Mouse (Mus musculus): ENCODE data around the gene Fars2.
"Not testable (repeated sequence)": the region's sequence is repeated elsewhere in the genome, so short reads cannot be mapped to it uniquely, and the experiment has no call there.

The Fars2 gene

DNA sequence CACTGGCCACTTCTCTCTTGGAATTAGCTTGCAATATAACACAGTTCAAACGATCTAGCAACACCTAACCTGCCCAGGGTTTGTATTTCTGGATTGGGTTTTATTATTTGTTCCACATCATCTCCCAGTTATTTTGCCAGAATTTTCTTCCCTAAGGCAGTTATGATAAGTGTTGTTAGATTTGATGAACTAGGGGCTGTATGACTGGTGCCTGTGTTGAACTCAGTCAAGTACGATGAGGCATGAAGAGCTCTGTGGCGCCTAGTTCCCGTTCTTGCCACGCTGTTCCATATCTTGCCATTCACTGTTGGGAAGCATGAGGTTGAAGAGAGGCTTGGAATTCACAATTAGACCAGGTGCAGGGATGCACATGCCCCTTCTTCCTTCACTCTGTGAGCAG, 177.3 kb downstream of the Fars2 start:
- no peak for DNase-seq (ENCODE audit: low read depth)

DNA sequence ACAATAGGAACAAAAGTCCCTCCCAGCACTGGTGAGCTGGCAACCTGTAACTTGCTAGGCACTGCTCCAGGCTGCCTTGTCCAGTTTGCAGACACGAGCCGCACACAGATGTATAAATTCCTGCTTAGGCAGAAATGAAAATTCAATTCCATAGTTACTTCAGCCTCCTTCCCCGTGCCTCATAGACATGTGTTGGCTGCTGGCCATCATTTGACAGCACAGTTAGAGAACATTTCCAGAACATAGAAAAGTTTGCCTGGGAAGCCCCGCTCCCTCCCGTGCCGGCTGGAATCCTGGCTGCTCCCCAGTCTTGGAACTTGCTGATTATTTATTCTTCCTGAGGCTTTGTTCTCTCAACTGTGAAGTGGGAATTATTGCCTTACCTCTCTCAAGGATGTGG, 178.6 kb downstream of the Fars2 start:
- peak; percentile 89 for DNase-seq (ENCODE audit: low read depth)

DNA sequence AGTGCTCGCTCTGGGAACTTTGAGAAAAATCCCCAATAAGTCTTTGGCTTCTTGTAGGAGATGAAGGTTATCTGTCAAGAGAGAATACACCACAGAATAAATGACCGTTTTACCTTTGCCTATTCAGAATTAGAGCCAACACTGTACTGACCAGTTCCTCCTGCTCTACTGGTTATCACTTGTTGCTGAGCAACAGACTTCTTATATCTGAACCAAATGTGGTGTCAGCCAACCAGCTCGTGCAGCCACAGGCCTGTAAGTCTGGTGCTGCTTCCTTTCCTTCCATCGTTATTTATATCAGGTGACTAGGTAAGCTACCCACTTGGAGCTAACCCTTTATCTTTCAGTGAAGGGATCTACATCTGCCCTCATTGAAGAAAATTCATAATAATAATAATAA, 179.4 kb downstream of the Fars2 start:
- no peak for DNase-seq (ENCODE audit: low read depth)

DNA sequence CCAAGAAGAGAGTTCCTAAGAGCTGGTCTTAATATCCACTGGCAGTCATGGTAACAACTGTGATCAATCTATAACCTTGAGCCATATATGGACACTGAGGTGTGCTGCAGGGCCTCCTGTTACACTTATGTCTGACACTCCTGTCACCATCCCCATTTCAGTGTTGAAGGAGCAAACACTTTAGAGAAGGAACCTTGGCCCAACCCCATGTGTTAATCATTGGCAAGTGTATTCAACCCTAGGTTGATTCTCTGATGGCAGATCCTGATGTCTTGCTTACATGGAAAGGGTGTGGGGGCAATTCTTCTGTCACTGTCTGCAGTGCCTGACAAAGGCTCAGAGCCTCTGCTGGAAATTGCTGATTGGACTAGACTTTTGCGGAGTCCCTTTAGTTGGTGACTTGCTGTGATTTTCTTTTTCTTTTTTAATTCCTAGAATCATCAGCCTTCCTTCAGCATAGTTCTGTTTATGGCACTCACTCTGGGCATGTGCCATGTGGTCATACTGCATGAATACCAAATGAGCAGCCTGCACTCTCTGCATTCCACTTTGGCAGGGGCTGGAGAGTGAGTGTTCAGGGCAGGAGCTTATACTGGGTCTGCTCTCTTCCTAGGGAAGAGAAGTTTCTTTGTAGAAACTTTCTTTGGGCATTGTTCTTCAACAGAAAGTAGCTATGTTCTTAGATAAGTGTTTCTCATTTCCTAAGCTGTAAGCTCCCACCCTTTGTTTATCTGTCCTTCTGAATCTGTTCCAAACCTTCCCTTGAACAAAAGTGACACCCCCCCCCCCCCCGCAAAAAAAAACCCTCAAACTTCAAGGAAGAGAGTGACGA, 181.0 kb downstream of the Fars2 start:
- peak; percentile 43 for DNase-seq (ENCODE audit: low read depth)

DNA sequence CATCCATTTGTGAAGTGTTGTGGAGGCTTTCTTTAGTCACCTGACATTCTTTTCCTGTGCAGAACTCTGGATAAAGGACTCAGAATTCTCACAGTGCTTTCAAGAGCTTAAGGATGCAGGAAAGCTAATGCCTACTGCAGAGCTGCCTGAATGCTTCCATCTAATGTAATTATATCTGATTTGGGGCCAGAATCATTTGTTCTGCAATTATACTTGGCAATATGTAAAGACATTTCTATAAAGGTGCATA, 181.5 kb downstream of the Fars2 start:
- DNase-seq (ENCODE audit: low read depth): no peak

DNA sequence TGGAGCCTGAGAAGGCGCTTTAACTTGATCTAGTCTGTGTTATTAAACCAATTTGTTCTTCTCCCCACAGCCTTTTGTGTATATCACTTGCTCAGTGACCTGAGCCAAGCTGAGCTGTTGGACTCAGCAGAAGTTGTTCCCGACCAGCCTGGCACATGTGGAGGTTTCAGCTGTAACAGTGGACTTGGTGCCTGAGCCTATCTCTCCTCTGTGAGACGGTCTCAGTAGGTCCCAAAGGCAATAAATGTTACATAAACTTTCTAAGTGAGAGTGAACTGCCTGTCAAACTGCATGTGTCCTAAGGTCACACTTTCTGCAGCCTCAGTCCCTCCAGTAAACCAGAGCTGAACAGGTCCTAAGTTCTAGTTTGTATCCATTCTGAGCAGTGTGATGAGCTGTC, 185.6 kb downstream of the Fars2 start:
- DNase-seq (ENCODE audit: low read depth): no peak

DNA sequence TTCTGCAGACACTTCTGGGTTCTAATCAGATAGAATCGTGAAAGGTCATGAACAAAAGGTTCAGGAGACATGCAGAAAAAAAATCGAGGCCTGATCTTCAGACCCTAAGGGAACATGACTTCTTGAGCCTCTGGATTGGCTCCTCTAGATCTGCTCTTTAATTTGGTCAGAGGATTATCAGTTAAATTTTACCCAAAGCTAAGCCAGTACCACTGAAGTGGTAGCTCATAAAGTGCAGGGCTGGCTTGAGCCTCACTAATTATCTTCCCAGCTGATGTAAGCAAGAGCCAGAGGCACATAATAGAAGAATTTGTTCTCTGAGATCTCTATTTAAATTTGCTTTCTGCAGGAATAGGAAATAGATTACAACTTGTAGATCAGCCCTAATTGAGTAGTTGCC, 188.1 kb downstream of the Fars2 start:
- no peak for DNase-seq (ENCODE audit: low read depth)

DNA sequence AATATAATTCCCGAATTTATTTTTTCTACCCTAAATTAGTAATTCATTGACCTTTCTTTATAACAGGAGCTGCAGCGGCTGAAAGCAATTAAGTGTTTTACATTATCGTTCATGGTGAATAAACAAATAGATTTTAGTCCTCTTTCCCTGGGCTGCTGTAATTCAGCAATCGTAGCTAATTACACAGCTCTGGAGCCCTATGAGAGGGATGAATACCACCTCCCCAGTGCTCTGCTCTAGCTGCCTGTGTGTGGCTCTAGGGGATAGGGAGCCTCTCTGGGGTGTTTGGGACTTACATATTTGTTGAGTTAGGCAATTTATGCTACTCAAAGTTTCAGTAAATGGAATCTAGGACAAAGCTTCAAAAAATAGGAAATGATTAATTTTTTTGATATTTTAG, 190.2 kb downstream of the Fars2 start:
- DNase-seq (ENCODE audit: low read depth): no peak

DNA sequence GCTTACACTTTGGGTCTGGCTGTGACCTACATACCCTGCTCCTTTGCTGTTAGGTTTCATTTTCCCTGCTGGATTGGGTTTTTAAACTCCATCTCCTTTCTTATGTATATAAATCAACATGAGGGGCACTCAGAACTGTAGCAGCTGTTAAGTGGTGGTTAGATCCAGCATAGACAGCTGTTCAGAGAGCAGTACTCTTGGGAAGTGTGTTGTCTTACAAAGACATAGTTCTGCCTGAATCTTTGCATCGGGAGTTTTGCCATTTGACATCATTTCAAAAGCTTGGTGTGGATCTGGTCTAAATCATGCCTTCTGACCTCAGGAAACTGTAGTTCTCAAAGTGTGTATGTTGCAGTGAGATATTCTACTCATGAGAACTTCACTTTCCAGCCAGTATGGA, 191.9 kb downstream of the Fars2 start:
- DNase-seq (ENCODE audit: low read depth): peak; percentile 46

DNA sequence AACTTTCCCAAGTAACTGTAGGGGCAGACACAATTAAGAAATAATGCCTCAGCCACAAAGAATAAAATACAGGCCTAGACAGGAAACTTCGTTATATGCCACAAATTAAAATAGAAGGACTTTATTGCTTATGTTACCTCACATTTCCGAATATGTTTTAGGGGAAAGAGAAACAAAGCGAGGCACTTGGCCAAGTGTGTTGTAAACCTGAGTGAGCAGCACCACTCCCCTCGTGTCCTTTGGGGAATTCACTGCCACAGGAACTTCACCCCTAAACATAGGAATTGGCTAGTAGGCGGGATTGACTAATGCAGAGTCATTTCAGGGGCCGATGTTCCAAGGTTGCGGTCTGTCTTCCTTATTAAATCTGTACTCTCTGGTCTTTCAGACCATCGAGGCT, 197.0 kb downstream of the Fars2 start:
- peak; percentile 80 for DNase-seq (ENCODE audit: low read depth)

DNA sequence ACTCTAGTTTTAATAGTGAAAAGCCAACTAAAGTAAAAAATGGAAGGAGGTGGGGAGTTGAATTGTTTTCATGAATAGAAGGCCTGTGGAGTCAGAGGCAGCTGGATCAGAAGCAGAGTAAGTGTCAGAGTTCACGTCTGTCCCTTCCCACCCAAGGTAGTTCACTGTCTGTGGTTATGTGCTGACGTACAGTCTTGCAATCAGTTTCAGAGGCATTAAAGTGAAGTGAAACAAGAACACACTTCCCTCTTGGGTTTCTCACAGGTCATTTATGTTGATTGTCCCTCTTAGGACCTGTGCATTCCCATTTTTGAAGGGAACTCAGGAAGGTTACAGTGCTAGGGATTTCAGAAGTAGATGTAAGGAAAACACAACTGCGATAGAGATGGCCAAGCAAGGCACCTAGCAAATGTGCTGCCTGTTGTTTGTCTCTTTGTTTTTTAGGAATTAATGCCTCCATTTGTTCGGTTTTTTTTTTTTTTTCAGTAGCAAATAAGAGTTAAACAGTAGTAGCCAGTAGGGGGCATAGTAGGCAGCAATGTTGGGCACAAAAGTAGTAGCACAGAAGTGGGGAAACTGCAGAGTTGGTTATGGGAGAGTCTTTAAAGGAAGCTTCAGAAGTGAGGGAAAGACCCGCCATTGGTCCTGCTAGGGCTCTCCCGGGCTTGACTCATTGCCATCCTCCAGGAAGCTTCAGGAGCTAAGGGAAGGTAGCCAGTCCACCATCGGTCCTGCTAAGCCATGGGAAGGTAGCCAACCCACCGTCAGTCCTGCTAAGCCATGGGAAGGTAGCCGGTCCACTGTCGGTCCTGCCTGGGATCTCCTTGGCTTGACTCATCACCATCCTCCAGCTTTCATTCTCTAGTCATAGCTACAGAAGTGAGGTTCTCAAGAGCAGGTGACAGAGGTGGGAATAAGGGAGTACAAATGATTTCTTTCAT, 197.9 kb downstream of the Fars2 start:
- no peak for DNase-seq (ENCODE audit: low read depth)

DNA sequence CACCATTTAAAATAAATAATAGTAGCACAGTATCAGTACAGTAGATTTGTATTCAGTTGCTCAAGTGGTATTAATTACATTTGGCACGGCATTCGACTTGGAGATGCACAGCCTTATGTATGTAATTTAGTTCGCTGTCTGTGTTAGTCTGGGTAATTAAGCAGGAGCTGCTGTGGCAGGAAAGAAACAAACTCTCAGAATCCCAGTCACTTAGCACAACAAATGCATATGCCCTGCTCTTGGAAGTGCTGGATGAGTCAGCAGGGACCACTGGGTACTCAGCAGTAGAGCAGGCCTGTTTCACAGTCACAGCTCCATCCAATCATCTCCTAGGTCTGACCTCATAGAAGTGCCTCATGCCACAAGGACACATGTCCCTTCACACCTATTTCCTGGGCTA, 200.6 kb downstream of the Fars2 start:
- no peak for DNase-seq (ENCODE audit: low read depth)

DNA sequence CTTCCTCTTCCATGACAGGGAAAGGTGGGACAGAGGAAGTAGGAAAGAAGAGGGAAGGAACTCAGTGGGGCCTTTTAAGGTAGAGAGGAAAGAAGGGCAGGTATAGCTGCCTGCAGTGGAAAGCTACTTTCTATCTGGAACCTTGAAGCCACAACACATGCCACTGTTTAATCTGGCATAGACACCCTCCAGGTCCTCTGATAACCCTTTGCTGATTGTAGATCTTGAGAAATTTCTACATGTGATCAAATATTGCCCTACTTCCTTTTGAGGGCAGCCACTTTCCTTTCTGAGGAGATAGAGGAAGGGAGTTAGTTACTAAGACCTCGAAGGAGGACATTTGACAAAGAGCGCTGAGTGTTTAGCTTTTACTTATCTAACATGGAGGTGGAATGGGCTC, 207.4 kb downstream of the Fars2 start:
- DNase-seq (ENCODE audit: low read depth): no peak

DNA sequence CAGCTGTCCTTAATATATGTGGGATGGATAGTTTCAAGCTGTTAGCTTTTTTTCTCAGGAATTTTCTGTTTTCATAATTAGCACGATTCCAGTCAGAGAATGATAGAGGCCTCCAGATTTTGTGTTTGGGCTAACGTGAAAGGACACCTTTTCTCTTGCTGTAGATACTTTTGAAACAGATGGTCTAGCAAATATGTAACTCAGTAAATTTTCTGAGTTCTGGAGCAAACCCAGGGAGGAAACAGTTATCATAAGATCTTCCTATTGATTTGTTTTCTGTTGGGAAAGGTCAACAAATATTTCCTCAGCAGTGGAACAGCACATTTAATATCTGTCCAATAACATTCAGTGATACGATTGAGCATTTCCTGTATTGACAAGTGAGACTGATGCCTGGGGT, 209.3 kb downstream of the Fars2 start:
- no peak for DNase-seq (ENCODE audit: low read depth)

DNA sequence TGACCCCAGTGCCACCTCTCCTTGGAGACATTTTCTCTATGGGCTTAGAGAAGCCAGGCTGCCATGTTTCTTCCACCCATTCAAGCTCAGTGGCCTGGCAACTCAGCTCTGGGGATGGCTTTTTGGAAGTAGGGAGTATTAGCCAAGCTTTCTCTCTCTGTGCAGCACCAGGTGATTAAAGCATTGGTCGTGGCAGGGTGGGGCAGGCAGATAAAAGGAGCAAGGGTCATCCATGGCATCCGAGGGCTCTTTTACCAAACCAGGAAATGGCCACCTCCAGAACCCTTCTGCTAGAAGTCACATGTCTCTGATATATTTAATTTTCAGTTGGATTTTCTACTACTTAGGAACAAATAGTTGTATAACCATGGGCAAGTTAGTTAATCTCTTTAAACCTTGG, 212.7 kb downstream of the Fars2 start:
- DNase-seq (ENCODE audit: low read depth): no peak

DNA sequence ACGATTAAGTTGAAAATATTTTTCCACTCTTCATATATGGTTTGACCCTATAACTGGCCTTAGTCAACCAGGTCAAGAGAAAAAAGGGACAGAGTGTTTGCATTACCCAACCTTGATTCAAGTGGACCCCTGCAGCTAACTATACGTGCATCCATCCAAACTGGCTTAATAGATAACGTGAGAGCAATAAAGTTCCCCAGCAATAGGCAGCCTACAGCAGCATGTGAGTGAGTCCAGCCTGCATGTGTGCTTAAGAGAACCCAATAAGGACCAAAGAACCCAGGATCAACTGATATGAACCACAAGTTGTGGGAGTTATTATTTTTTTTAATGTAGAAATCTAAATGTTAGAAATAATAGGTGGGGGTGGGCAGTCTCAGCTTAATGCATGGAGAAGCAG, 213.3 kb downstream of the Fars2 start:
- no peak for DNase-seq (ENCODE audit: low read depth)

DNA sequence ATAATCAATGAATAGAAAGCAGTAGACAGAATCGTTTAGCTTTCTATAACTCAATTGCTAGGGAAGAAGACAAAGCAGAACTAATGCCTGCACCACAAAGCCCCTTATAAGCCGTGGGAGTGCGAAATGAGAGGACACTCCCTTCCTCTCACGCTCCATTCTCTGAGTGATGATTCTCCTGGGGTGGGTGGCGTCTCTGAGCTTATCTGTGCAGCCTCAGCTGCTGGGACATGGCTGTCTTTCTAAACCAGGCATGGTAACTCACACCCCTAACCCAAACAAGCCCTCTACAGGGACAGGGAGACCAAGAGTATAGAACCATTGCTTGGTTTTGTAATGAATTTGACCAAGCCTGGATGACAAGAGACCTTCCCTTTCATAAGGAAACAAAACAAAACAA, 217.5 kb downstream of the Fars2 start:
- no peak for DNase-seq (ENCODE audit: low read depth)

DNA sequence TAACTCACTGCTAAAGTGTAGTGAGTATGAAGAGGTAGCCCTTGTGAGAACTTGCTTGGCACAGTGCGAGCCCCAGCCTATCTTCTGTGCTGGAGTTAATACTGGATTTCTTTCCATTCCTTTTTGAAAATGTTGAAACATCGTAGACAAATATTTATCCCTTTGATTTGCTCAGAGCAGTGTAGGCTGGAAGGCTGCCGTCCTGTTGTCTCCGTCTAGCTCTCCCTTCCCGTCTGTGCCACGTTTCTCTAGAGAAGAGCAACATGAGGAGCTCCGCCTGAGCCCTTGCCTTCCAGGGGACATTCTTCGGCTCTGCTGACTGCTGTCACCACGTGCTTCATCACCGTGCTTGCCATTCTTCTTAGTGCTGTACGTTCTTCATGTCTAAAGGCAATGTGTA, 234.3 kb downstream of the Fars2 start:
- DNase-seq (ENCODE audit: low read depth): no peak

DNA sequence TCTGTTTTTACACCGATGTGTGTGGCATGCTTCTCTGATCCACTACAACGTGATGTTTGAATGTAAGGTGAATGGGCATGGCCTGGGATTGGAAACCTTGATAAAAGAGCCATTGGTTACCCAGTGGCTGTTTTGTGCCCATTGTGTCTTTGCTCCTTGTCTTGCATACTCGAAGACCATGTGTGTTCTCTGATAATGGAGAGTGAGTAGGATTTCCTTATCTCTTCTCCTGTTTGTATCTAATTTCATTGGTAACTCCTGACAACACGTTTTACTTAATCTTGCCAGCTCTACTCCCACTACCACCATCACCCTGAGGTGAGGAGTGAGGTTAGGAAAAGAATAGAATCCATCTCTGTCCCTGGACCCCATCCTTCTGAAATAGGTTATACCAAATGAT, 240.3 kb downstream of the Fars2 start:
- DNase-seq (ENCODE audit: low read depth): no peak

DNA sequence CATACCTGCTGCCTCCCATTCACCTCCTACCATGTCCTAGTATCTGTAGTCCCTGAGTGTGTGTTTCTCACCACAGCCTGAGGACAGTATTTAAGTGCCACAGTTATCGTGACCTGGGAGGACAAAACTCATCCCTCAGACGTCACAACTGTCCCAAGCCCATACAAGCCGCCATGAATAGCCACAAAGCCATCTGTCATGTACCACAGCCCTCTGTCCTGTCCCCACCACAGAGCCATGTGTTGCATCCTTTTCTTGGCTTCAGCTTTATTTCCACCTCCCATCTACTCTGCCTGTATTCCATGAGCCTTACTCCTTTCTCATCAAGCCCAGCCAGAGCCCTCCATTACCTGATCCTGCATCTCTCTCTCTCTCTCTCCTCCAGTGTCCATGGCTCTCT, 244.2 kb downstream of the Fars2 start:
- no peak for DNase-seq (ENCODE audit: low read depth)

DNA sequence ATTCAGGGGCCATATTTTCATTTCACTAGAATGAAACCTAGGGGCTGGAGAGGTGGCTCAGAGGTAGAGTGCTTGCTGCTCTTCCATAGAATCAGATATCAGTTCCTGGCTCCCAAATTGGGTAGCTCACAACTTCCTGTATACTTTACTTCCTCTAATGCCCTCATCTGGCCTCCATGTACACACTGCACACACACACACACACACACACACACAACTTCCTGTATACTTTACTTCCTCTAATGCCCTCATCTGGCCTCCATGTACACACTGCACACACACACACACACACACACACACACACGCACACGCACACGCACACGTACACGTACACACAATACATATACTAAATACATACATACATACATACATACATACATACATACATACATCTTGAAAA, 248.5 kb downstream of the Fars2 start:
- not testable (repeated sequence) for DNase-seq (ENCODE audit: low read depth)

DNA sequence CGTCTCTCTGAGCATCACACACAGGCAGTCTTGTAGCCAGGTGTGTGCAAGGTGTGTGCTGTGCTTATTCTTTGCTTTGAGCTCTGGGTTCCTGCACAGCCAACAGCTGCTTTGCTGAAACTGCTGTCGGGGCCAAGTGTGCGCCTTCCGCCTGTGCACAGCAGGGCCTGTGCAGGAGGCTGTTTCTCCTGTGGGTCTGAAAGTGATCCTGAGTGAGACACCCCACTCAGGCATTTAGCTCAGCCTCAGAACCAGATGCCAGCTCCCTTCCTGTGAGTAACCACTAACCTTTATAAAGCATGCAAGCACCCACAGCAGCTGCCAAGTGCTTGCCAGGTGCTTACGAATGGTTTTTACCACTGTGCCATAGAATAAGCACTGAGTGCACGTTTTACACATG, 249.1 kb downstream of the Fars2 start:
- peak; percentile 2 for DNase-seq (ENCODE audit: low read depth)

DNA sequence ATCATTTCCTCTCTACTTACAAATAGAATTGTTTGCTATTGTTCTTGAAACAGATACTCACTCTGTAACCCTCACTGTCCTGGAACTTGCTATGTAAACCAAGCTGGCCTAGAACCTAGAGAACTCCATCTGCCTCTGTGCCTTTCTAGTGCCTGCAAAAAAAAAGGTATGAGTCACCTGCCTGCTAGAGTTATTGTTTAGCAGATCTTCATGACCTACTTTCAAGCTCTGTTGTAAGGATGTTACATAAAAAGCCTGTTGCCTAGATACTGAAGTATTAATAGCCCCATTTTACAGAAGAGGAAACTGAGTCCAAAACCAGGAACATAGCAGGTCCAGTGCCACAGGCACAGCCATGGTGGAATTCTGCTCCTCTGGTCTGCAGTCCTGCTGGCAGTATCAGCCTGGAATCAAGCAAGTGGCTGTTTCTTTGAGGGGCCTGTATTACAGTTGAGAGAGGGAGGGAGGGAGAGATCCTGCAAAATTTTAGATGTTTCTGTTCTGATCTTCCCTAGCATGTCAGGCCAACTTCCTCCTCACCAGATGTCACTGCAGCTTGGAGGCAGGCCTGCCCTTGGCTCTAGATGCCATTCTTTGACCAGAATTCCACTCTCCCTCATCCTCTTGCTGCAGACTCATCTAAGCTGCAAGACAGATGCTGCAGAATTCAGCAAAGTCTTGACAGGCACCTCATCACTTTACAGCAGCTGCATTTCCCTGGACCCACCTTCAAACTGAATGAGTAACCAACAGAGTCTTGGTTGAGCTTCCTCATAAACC, 250.7 kb downstream of the Fars2 start:
- DNase-seq (ENCODE audit: low read depth): peak; percentile 8

Measured in NIH3T3 (cell line).